Mouse (Mus musculus) left cerebral cortex, postnatal 14 days (tissue): Measurements from ENCODE around the gene Slamf7. TPM values are rescaled to one million over a fixed set of nuclear protein-coding genes. Genes with fewer than 3 reads are reported as not detected.

ENCODE experiments used
- microRNA-seq, 2 experiments: library from miRNA; unstranded; fragments of <30 nt; microRNA quantifications; one replicate each; pipeline ENCODE4 v1.2.0; 2022
- total RNA-seq, 2 experiments: library from RNA; stranded (reverse); gene quantifications; 2 replicates each; pipeline ENCODE4 v1.2.3; 2021

Gene Slamf7
- total RNA-seq, 2 experiments from 2014 or later, result 0.11 TPM; not detected in 1

Small RNA genes lying within 50 kb of the gene (microRNA-seq; reads per million reads assigned to microRNA genes)
- 0 reads per million in 2 experiments for gene Mir7683

Other genes with a start within 250 kb of the Slamf7 start
- 100 to 1,000 TPM; 105 to 107 TPM for gene Usf1, start 241.7 kb downstream of the Slamf7 start, total RNA-seq
- 1 to 10 TPM; 1.7 to 3.2 TPM for gene Tstd1, start 234.2 kb downstream of the Slamf7 start, total RNA-seq
- 1 to 10 TPM; 7.4 to 8.3 TPM for gene F11r, start 215.5 kb downstream of the Slamf7 start, total RNA-seq
- 1 to 10 TPM; 4.8 to 5.3 TPM for gene Alyref2, start 149.6 kb downstream of the Slamf7 start, total RNA-seq
- gene Itln1, start 117.7 kb downstream of the Slamf7 start, total RNA-seq, result not detected
- gene Cd244a, start 93.8 kb downstream of the Slamf7 start, total RNA-seq, result not detected
- gene Ly9, start 45.6 kb downstream of the Slamf7 start, total RNA-seq, result not detected
- under 1 TPM; 0.38 to 0.40 TPM for gene Cd48, start 29.0 kb upstream of the Slamf7 start, total RNA-seq
- under 1 TPM; 0.63 to 0.68 TPM for gene Slamf1, start 114.1 kb upstream of the Slamf7 start, total RNA-seq
- 1 to 10 TPM; 1.8 to 2.0 TPM for gene Cd84, start 186.7 kb upstream of the Slamf7 start, total RNA-seq
- under 1 TPM in 1 of 2 experiments, not detected in 1; 0.13 TPM for gene Gm10521, start 242.6 kb upstream of the Slamf7 start, total RNA-seq